Mouse (Mus musculus) midbrain, embryonic 13.5 days (tissue): ENCODE measurements around the gene C4bp. TPM values are rescaled to one million over a fixed set of nuclear protein-coding genes. Genes with fewer than 3 reads are reported as not detected.
"Not testable (repeated sequence)": the region's sequence is repeated elsewhere in the genome, so short reads cannot be mapped to it uniquely, and the experiment has no call there.

Experiments
- ATAC-seq: fragments of 200-750 bp; cut with Nextera tagmentation; 2 replicates; pipeline ENCODE4 v1.8.0; 2017; ENCODE audit warnings: mild to moderate bottlenecking, moderate TSS enrichment, moderate library complexity
- H3K27ac ChIP-seq: fragments of 300-500 bp; sonication (generic); 2 replicates; pipeline ENCODE4 v1.5.1; 2015; ENCODE audit warnings: inconsistent platforms, mild to moderate bottlenecking, moderate library complexity
- H3K27me3 ChIP-seq: fragments of 300-500 bp; sonication (generic); 2 replicates; pipeline ENCODE4 v1.6.1; 2015; ENCODE audit warnings: mild to moderate bottlenecking, inconsistent platforms
- H3K36me3 ChIP-seq: fragments of 300-500 bp; sonication (generic); 2 replicates; pipeline ENCODE4 v1.6.1; 2015; ENCODE audit warnings: mild to moderate bottlenecking, inconsistent platforms
- H3K4me1 ChIP-seq: fragments of 300-500 bp; sonication (generic); replicated peaks from 2 replicates; pipeline ENCODE4 v1.6.1; 2015; ENCODE audit warnings: inconsistent platforms
- H3K4me2 ChIP-seq: fragments of 300-500 bp; sonication (generic); replicated peaks from 2 replicates; pipeline ENCODE4 v1.6.1; 2015; ENCODE audit warnings: moderate library complexity, mild to moderate bottlenecking, inconsistent platforms
- H3K4me3 ChIP-seq: fragments of 300-500 bp; sonication (generic); replicated peaks from 2 replicates; pipeline ENCODE4 v1.5.1; 2015; ENCODE audit warnings: mild to moderate bottlenecking, inconsistent platforms
- H3K9ac ChIP-seq: fragments of 300-500 bp; sonication (generic); replicated peaks from 2 replicates; pipeline ENCODE4 v1.6.1; 2015; ENCODE audit warnings: mild to moderate bottlenecking, inconsistent platforms
- H3K9me3 ChIP-seq: fragments of 300-500 bp; sonication (generic); 2 replicates; pipeline ENCODE4 v1.6.1; 2016; ENCODE audit warnings: mild to moderate bottlenecking, inconsistent platforms
- WGBS: fragments of 180-500 bp; shearing (Covaris S2); methylation state at CpG from one replicate; pipeline ENCODE4 v1.1.7; 2015; 5-methylcytosine and 5-hydroxymethylcytosine counted together
- polyA plus RNA-seq: library from polyadenylated mRNA; unstranded; fragments of >200 nt; fragmentation: Nextera tagmentation; extraction: Ambion mirVana; gene quantifications from 2 replicates; pipeline ENCODE4 v1.2.1, GENCODE M21; 2015

Gene C4bp
- polyA plus RNA-seq: not detected in 2 replicates

- Histone ChIP-seq H3K9ac (no peak within 1 kb of the TSS), H3K4me3 (no peak within 1 kb of the TSS), H3K27me3 (no peaks in the 10 kb centered on the region), H3K4me1 (no peaks in the 10 kb centered on the region), H3K36me3 (no peaks in the 10 kb centered on the region), H3K9me3 (no peaks in the 10 kb centered on the region), H3K27ac (no peak within 1 kb of the TSS), H3K4me2 (no peak within 1 kb of the TSS)
- WGBS: 92% methylated on average over 3 of the region's 3 CpGs
- ATAC-seq: no peak
Observed at GRCm38 (mm10) chr1:130661454-130661853, at the start of gene C4bp. Gene C4bp (minus strand): TSS chr1:130661632.

DNA sequence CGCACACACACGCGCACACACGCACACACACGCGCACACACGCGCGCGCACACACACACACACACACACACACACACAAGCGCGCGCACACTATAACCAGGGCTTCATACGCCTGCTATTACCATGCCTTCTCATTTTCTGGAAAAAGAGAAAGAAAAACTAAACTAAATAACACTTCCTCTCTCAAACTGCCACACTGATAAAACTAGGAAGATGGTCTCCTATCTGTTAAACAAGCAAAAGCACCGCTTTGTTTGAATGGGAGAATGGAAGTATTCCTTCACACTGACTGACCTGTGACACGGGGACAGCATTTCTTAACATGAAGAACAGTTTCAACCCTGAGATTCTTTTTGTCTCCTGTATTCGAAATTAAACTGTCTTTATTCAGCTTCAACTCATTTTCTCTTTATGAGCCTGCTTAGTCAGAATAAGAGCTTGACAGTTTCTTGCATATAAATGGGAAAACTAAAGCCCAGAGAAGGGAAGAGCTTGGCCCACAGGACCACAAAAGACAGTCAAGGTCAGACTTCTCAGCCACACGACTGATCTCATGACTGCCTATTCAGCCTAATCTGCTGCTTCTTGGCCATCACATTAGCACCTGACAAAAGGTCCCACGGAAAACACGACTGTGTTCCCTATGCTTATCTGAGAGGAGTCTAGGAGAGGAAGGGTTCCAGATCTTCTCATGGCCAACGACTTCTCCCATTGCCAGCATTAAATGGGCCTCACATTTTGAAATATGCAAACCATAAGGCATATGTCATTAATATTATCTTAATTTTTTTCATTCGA is 49.0 kb upstream of the C4bp start:
- Histone ChIP-seq H3K9ac (no peak overlapping the region), H3K4me1 (peaks cover 10% of the 10 kb centered on the region), H3K27me3 (0 out of 2 replicates have a peak, but pooled peaks cover 2% of the 10 kb centered on the region), H3K4me2 (no peak overlapping the region), H3K4me3 (no peak overlapping the region), H3K9me3 (no peaks in the 10 kb centered on the region), H3K36me3 (peaks cover 36% of the 10 kb centered on the region), H3K27ac (no peak overlapping the region)
- no peak for ATAC-seq
- 92% methylated on average over 22 of the region's 22 CpGs for WGBS

DNA sequence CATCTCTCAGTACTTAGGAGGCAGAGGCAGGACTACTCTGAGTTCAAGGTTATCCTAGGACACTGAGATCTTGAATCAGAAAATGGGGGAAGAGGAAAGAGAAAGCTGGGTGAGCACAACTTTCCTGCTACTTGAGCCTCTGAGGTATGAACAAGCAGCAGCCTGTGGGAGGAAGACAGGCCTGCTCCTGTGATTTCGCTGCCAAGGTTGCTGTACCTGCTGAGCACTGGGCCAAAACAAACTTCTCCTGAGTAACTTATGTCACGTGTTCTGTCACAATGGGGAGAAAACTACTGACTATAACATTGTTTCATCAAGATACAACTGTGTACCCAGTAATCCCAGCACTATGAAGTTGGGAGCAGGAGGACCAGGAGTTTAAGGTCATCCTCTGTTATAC is 42.2 kb upstream of the C4bp start:
- peaks cover 90% of the 10 kb centered on the region for H3K36me3 ChIP-seq
- H3K27ac ChIP-seq: no peak overlapping the region
- H3K4me3 ChIP-seq: no peak overlapping the region
- no peaks in the 10 kb centered on the region for H3K9me3 ChIP-seq
- no peak overlapping the region for H3K9ac ChIP-seq
- 85% methylated on average over 2 of the region's 2 CpGs for WGBS
- no peaks in the 10 kb centered on the region for H3K27me3 ChIP-seq
- no peak overlapping the region for H3K4me2 ChIP-seq
- H3K4me1 ChIP-seq: no peaks in the 10 kb centered on the region
- no peak for ATAC-seq

GRCm38 (mm10) chr1:130701976-130702375 is 40.5 kb upstream of the C4bp start:
- Histone ChIP-seq H3K36me3 (peaks cover 93% of the 10 kb centered on the region), H3K4me1 (no peaks in the 10 kb centered on the region), H3K4me2 (no peak overlapping the region), H3K4me3 (no peak overlapping the region), H3K9me3 (no peaks in the 10 kb centered on the region), H3K27ac (no peak overlapping the region), H3K9ac (no peak overlapping the region), H3K27me3 (no peaks in the 10 kb centered on the region)
- 95% methylated on average over 11 of the region's 11 CpGs for WGBS
- no peak for ATAC-seq

DNA sequence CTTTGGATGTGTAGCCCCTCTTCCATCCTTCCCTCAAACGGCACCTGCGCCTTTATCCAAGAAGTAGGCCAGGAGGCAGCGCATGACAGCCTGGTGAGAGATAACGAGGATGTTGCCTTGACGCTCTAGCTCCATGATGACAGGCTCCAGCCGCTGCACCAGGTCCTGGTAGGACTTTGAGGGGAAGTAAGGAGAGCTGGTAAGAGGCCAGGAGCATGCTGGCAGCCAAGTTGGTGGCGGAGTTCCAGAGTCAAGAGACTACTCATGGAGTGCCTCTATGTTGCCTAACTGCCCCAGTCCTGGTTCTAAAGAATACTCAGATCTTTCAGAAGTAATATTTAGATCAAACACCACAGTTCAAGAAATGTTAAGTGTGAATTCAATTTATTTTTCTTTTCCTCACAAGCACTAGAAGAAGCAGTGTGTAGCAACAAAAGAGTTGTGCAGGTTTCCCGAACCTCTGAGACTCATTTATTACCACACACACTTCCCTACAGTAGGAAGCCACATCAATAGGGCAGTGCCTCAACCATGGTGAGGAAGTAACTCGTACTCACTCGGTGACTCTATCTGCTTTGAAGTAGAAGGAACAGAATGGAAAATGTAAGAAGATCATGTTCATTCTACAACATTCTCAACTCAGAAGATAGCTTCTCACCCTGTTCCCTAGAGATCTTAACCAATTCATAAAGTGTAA is 38.7 kb upstream of the C4bp start:
- no peaks in the 10 kb centered on the region for H3K9me3 ChIP-seq
- ATAC-seq: no peak
- peaks cover 86% of the 10 kb centered on the region for H3K36me3 ChIP-seq
- 94% methylated on average over 10 of the region's 10 CpGs for WGBS
- no peak overlapping the region for H3K4me3 ChIP-seq
- H3K4me1 ChIP-seq: no peaks in the 10 kb centered on the region
- no peak overlapping the region for H3K27ac ChIP-seq
- H3K27me3 ChIP-seq: no peaks in the 10 kb centered on the region
- no peak overlapping the region for H3K9ac ChIP-seq
- H3K4me2 ChIP-seq: no peak overlapping the region

DNA sequence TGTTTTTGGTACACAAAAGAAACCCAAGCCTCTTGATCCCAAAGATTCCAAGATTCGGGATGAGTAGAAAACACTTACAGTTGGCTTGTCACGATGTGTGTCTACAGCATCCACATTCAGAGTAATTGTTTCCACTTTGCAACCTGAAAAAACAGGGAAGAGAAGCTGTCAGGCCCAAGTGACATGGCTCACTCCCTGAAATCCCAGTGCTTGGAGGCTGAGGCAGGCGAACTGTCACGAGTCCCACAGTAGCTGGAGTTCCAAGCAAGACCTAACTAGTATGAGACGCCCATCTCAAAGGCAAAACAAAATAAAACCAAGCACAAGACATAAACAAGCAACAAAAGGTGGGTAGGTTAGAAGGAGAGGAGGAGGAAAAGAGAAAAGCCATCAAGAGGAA is 37.2 kb upstream of the C4bp start:
- no peak overlapping the region for H3K4me3 ChIP-seq
- no peak overlapping the region for H3K4me2 ChIP-seq
- ATAC-seq: no peak
- no peaks in the 10 kb centered on the region for H3K9me3 ChIP-seq
- peaks cover 74% of the 10 kb centered on the region for H3K36me3 ChIP-seq
- H3K27ac ChIP-seq: no peak overlapping the region
- no peaks in the 10 kb centered on the region for H3K4me1 ChIP-seq
- WGBS: 92% methylated on average over 5 of the region's 5 CpGs
- H3K27me3 ChIP-seq: no peaks in the 10 kb centered on the region
- no peak overlapping the region for H3K9ac ChIP-seq

DNA sequence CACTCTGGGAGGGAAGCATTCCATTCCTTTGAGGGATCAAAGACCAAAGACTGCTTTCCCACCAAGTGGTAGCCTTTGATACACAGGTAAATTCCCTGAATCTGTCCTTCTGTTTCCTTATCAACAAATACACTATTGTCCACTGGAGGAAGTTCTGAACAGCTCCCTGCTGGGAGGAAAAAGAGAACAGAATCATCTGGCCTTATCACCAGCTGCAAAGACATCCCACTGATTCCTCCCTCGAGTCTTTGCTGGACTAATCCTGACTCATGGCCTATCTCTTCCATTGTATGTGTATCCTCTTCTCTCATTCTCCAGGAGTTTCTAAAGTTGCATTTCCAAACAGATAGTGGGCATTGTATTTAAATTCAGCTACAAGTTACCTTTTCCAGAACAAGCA is 22.5 kb upstream of the C4bp start:
- peaks cover 14% of the 10 kb centered on the region; the same call in 1 of the 2 replicates for H3K36me3 ChIP-seq
- H3K9ac ChIP-seq: no peak overlapping the region
- no peaks in the 10 kb centered on the region for H3K27me3 ChIP-seq
- H3K4me1 ChIP-seq: no peaks in the 10 kb centered on the region
- 37% methylated on average over 1 of the region's 1 CpGs for WGBS
- H3K27ac ChIP-seq: no peak overlapping the region
- no peak for ATAC-seq
- H3K9me3 ChIP-seq: no peaks in the 10 kb centered on the region
- H3K4me3 ChIP-seq: no peak overlapping the region
- H3K4me2 ChIP-seq: no peak overlapping the region

DNA sequence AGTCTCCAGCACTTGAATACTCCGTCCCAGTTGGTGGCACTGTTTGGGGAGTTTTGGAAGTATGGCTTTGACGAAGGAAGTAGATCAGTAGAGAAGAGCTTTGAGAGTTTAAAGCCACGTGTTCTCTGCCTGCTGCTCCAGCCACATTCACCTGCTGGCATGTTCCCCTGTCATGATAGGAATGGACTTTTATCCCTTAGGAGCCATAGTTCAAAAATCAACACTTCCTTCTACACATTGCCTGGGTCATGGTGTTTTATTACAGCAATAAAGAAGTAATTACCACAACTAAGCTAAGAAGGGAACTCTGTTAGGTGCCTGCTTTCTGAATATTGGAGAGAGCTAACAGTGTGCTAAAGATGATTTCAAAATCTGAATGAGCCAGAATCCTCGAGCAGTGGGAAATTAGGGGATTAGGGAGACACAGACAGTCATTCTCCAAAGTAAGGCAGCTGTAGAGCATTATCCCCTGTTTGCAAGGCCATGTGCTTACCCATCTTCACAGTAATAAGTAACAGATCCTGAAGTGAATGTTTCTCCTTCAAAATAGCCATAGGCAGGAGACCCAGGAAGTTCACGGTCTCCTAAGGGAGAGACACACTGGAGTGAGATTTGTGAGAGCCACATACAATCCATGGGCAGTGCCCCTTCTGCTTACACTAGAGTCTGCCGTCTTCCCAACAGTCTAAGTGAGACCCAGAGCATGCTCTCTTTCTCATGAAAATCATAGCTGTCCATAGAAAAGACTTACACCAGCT is 20.4 kb upstream of the C4bp start:
- no peaks in the 10 kb centered on the region for H3K4me1 ChIP-seq
- no peak overlapping the region for H3K9ac ChIP-seq
- 79% methylated on average over 6 of the region's 6 CpGs for WGBS
- H3K36me3 ChIP-seq: no peaks in the 10 kb centered on the region
- no peak for ATAC-seq
- H3K4me3 ChIP-seq: no peak overlapping the region
- no peaks in the 10 kb centered on the region for H3K9me3 ChIP-seq
- H3K4me2 ChIP-seq: no peak overlapping the region
- H3K27me3 ChIP-seq: no peaks in the 10 kb centered on the region
- no peak overlapping the region for H3K27ac ChIP-seq

DNA sequence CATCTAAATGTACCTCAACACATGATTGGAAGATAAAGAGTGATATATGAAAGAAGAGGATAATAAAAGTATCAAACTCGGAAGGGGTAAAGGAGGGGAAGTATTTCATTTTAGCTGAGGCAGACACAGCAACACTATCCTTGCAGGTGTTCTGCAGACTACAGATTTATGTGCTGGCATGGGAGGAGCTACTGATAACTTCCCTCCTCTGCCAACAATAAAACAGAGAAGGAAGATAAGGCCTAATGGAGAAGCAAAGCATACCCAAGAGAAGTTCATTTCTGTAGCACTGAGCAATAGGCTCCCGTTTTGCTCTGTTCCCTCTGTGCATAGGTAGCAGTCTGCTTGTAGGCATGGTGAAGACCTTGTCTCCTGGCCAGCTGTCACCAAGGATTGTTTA is 19.6 kb upstream of the C4bp start:
- H3K4me1 ChIP-seq: no peaks in the 10 kb centered on the region
- H3K27me3 ChIP-seq: no peaks in the 10 kb centered on the region
- ATAC-seq: no peak
- H3K9me3 ChIP-seq: no peaks in the 10 kb centered on the region
- no peak overlapping the region for H3K9ac ChIP-seq
- no peaks in the 10 kb centered on the region for H3K36me3 ChIP-seq
- no peak overlapping the region for H3K4me2 ChIP-seq
- WGBS: 89% methylated on average over 2 of the region's 2 CpGs
- H3K27ac ChIP-seq: no peak overlapping the region
- no peak overlapping the region for H3K4me3 ChIP-seq

GRCm38 (mm10) chr1:130678551-130678950 is 17.1 kb upstream of the C4bp start:
- no peaks in the 10 kb centered on the region for H3K36me3 ChIP-seq
- WGBS: 91% methylated on average over 2 of the region's 2 CpGs

GRCm38 (mm10) chr1:130663576-130663975 is 2.1 kb upstream of the C4bp start:
- not testable (repeated sequence) for H3K9me3 ChIP-seq, H3K4me2 ChIP-seq, H3K9ac ChIP-seq, H3K27ac ChIP-seq, H3K27me3 ChIP-seq, H3K36me3 ChIP-seq, H3K4me1 ChIP-seq, ATAC-seq, H3K4me3 ChIP-seq
- WGBS: 89% methylated on average over 5 of the region's 5 CpGs

More at GRCm38 (mm10) chr1:130678551-130678950, 17.1 kb upstream of the C4bp start:
- Histone ChIP-seq H3K4me1 (no peaks in the 10 kb centered on the region), H3K4me2 (no peak overlapping the region), H3K9me3 (no peaks in the 10 kb centered on the region), H3K9ac (no peak overlapping the region), H3K27ac (no peak overlapping the region), H3K4me3 (no peak overlapping the region), H3K27me3 (no peaks in the 10 kb centered on the region)
- no peak for ATAC-seq

DNA sequence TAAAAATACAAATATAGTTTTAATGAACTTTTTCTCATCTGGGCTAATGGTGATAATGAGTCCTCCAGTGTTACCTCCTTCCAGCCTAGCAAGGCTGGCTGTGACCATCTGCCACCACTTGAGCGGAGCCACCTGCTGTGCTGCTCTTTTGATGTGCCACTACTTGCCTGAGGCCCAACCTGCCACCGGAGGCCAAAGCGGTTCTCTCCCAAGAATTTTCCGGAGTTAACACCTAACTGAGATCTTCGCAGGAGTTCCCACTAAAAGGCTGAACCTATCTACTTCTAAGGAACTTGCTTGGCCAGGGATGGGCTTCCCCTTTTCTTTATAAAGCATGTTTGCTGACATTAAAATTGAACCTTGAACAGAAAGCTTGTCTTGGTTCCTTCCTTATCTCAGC is 1.8 kb downstream of the C4bp start:
- not testable (repeated sequence) for H3K9me3 ChIP-seq, H3K4me3 ChIP-seq, H3K4me2 ChIP-seq, H3K9ac ChIP-seq, ATAC-seq, H3K4me1 ChIP-seq, H3K27ac ChIP-seq, H3K27me3 ChIP-seq, H3K36me3 ChIP-seq
- 57% methylated on average over 5 of the region's 5 CpGs for WGBS
